Comparison of ENCODE assay signal across 19 mouse cellular contexts in the genomic region with DNA sequence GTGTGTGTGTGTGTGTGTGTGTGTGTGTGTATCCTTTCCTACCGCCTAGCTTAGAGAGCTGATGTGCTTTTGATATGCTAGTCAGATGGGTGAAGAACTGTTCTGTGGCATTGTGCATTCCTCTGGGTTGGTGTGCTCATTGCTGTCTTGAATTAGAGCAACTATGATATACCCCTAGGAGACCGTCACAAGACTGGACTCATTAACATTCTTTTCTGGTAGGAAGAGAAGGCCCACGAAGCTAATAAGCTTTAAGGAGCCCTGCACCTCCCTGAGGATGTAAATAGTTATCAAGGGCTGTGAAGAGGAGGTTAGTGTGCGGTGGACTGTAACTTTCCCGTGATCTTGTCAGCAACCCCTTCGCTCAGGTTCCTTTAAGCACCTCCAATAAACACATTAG.
DNase-seq lines count a peak whose midpoint lies in the region; ATAC-seq lines count a peak whose summit lies in the region.
"Had no signal": no experiment of that assay in that cellular context is flagged by ENCODE, and none has a peak within 500 bp of the region (broad histone marks: within the 10 kb centered on the region; RNA-seq: fewer than 3 reads in every experiment).

No protein-coding gene starts in this region.

- no peak overlapping the region for H3K4me2 ChIP-seq in kidney, embryonic 16.5 days (replicated peaks; ENCODE audit: low read depth, low read length)
- H3K4me2 ChIP-seq: embryonic facial prominence, embryonic 12.5 days; forebrain, embryonic 13.5 days had no signal

- no peaks in the 10 kb centered on the region for H3K27me3 ChIP-seq in kidney, embryonic 16.5 days (ENCODE audit: insufficient read depth, low read length)
- H3K27me3 ChIP-seq in limb, embryonic 10.5 days (ENCODE audit: low read depth, poor library complexity, severe bottlenecking): no peaks in the 10 kb centered on the region
- H3K27me3 ChIP-seq: embryonic facial prominence, embryonic 12.5 days; forebrain, embryonic 13.5 days had no signal

- H3K9me3 ChIP-seq in kidney, embryonic 16.5 days (ENCODE audit: low read length): no peaks in the 10 kb centered on the region
- no peaks in the 10 kb centered on the region for H3K9me3 ChIP-seq in limb, embryonic 10.5 days (replicated peaks)
- H3K9me3 ChIP-seq: embryonic facial prominence, embryonic 10.5 days; embryonic facial prominence, embryonic 12.5 days; forebrain, embryonic 13.5 days had no signal

- H3K9ac ChIP-seq in kidney, embryonic 16.5 days (replicated peaks; ENCODE audit: low read length): no peak overlapping the region
- H3K9ac ChIP-seq: embryonic facial prominence, embryonic 12.5 days; forebrain, embryonic 13.5 days had no signal

- no peaks in the 10 kb centered on the region for H3K36me3 ChIP-seq in kidney, embryonic 16.5 days (ENCODE audit: insufficient read depth, low read length)
- no peaks in the 10 kb centered on the region for H3K36me3 ChIP-seq in limb, embryonic 10.5 days
- H3K36me3 ChIP-seq: embryonic facial prominence, embryonic 10.5 days; embryonic facial prominence, embryonic 12.5 days had no signal

- H3K4me3 ChIP-seq in kidney, embryonic 16.5 days (ENCODE audit: low read length): no peak overlapping the region
- H3K4me3 ChIP-seq in limb, embryonic 10.5 days: no peak overlapping the region
- H3K4me3 ChIP-seq: embryonic facial prominence, embryonic 10.5 days; embryonic facial prominence, embryonic 12.5 days; forebrain, embryonic 13.5 days had no signal

- H3K4me1 ChIP-seq in kidney, embryonic 16.5 days (ENCODE audit: insufficient read depth, low read length): no peaks in the 10 kb centered on the region
- H3K4me1 ChIP-seq in limb, embryonic 10.5 days: peaks cover 6% of the 10 kb centered on the region; the same call in 1 of the 2 replicates
- H3K4me1 ChIP-seq: embryonic facial prominence, embryonic 10.5 days; embryonic facial prominence, embryonic 12.5 days; forebrain, embryonic 13.5 days had no signal

- DNase-seq in kidney, postnatal 25 days: no peak
- peak; percentile 23 for DNase-seq in Muller cell, postnatal 12 days (ENCODE audit: inconsistent ontology term)
- peak; percentile 22 for DNase-seq in limb, embryonic 10.5 days (ENCODE audit: low spot score)
- no peak for DNase-seq in lung, adult 18-20 months
- DNase-seq: adrenal gland, adult 8-10 months; adrenal gland, postnatal 14 days; adrenal gland, postnatal 36 days; cerebellum, adult 11-12 months; cerebellum, adult 2 months; cerebellum, adult 9-10 months; cerebellum, postnatal 10 days; cerebellum, postnatal 25 days had no signal

- H3K27ac ChIP-seq in kidney, embryonic 16.5 days (ENCODE audit: low read length): no peak overlapping the region
- no peak overlapping the region for H3K27ac ChIP-seq in limb, embryonic 10.5 days
- H3K27ac ChIP-seq: embryonic facial prominence, embryonic 10.5 days; embryonic facial prominence, embryonic 12.5 days; forebrain, embryonic 13.5 days had no signal

- peak; percentile 86 for ATAC-seq in kidney, embryonic 16.5 days (ENCODE audit: low FRiP score, low TSS enrichment)
- ATAC-seq: activated CD4-positive, CD25-positive, alpha-beta regulatory T cell, adult 4 months; forebrain, embryonic 13.5 days; forebrain, embryonic 16.5 days; Patski had no signal

- 33% methylated on average over 6 of the region's 6 CpGs for WGBS in kidney, embryonic 16.5 days
- 35% methylated on average over 6 of the region's 6 CpGs for WGBS in limb, embryonic 10.5 days

Comparison
In these comparisons a context has a peak if more than half of its experiments do, and no peak if none do; other contexts are left out.
1. DNase-seq: peak in Muller cell, postnatal 12 days (single experiment) and limb, embryonic 10.5 days (single experiment); none in kidney, postnatal 25 days (0 of 2) and lung, adult 18-20 months (0 of 2).